Mouse (Mus musculus) heart, embryonic 11.5 days (tissue): ENCODE results near the gene Muc4. TPM values are rescaled to one million over a fixed set of nuclear protein-coding genes. Genes with fewer than 3 reads are reported as not detected.
A peak's percentile ranks its signal among the peaks of the same experiment; 100 is the strongest.

Source experiments
- ATAC-seq: fragments of 200-750 bp; cut with Nextera tagmentation; replicated peaks from 2 replicates; pipeline ENCODE4 v1.8.0; 2017; ENCODE audit warnings: moderate library complexity; ENCODE audit not compliant: insufficient number of reproducible peaks, low FRiP score, low TSS enrichment
- H3K27ac ChIP-seq: fragments of 300-500 bp; sonication (generic); 2 replicates; pipeline ENCODE4 v1.5.1; 2014; ENCODE audit warnings: mild to moderate bottlenecking, low read depth, low read length
- H3K27me3 ChIP-seq: fragments of 300-500 bp; sonication (generic); 2 replicates; pipeline ENCODE4 v1.6.1; 2014; ENCODE audit warnings: mild to moderate bottlenecking, low read length, mixed read lengths; ENCODE audit not compliant: control insufficient read depth, insufficient read depth
- H3K36me3 ChIP-seq: fragments of 300-500 bp; sonication (generic); 2 replicates; pipeline ENCODE4 v1.6.1; 2014; ENCODE audit warnings: mild to moderate bottlenecking, low read length, moderate library complexity, mixed read lengths; ENCODE audit not compliant: control insufficient read depth, insufficient read depth
- H3K4me1 ChIP-seq: fragments of 300-500 bp; sonication (generic); 2 replicates; pipeline ENCODE4 v1.6.1; 2014; ENCODE audit warnings: low read length; ENCODE audit not compliant: control insufficient read depth, insufficient read depth
- H3K4me2 ChIP-seq: fragments of 300-500 bp; sonication (generic); 2 replicates; pipeline ENCODE4 v1.6.1; 2014; ENCODE audit warnings: mild to moderate bottlenecking, moderate library complexity
- H3K4me3 ChIP-seq: fragments of 300-500 bp; sonication (generic); 2 replicates; pipeline ENCODE4 v1.5.1; 2014; ENCODE audit warnings: low read depth, low read length
- H3K9ac ChIP-seq: fragments of 300-500 bp; sonication (generic); 2 replicates; pipeline ENCODE4 v1.6.1; 2014; ENCODE audit warnings: mild to moderate bottlenecking, low read depth, low read length, moderate library complexity
- H3K9me3 ChIP-seq: fragments of 300-500 bp; sonication (generic); replicated peaks from 2 replicates; pipeline ENCODE4 v1.6.1; 2016; ENCODE audit warnings: low read length; ENCODE audit not compliant: control insufficient read depth
- WGBS: fragments of 180-500 bp; shearing (Covaris S2); extraction: QIAGEN DNeasy Blood & Tissue Kit; methylation state at CpG from one replicate; pipeline ENCODE4 v1.1.7; 2014; ENCODE audit not compliant: insufficient replicate concordance; 5-methylcytosine and 5-hydroxymethylcytosine counted together
- polyA plus RNA-seq: library from polyadenylated mRNA; unstranded; fragments of >200 nt; fragmentation: Nextera tagmentation; extraction: Ambion mirVana; gene quantifications from 2 replicates; pipeline ENCODE4 v1.2.1, GENCODE M21; 2014

The Muc4 gene
- polyA plus RNA-seq, 1 experiment from 2014 or later, result 0.13 TPM

- no peak for ATAC-seq
- H3K4me1 ChIP-seq, result peaks cover 9% of the 10 kb centered on the region; the same call in 1 of the 2 replicates
- H3K36me3 ChIP-seq, result no peaks in the 10 kb centered on the region
- H3K4me2 ChIP-seq, result no peak overlapping the region
- 68% methylated on average over 9 of the region's 9 CpGs for WGBS
- no peak overlapping the region for H3K4me3 ChIP-seq
- H3K9ac ChIP-seq, result no peak overlapping the region
- no peak overlapping the region for H3K27ac ChIP-seq
- no peaks in the 10 kb centered on the region for H3K9me3 ChIP-seq
- no peaks in the 10 kb centered on the region for H3K27me3 ChIP-seq
Measured at GRCm38 (mm10) chr16:32703312-32703912, 32.3 kb upstream of the Muc4 start.

- H3K9ac ChIP-seq, result no peak overlapping the region
- no peak overlapping the region for H3K27ac ChIP-seq
- WGBS, result 96% methylated on average over 3 of the region's 3 CpGs
- H3K27me3 ChIP-seq, result no peaks in the 10 kb centered on the region
- H3K4me3 ChIP-seq, result no peak overlapping the region
- no peak overlapping the region for H3K4me2 ChIP-seq
- no peaks in the 10 kb centered on the region for H3K36me3 ChIP-seq
- H3K4me1 ChIP-seq, result peaks cover 9% of the 10 kb centered on the region; the same call in 1 of the 2 replicates
- no peaks in the 10 kb centered on the region for H3K9me3 ChIP-seq
- no peak for ATAC-seq
Measured at GRCm38 (mm10) chr16:32705606-32706005, 30.1 kb upstream of the Muc4 start.

- Histone ChIP-seq H3K27ac (no peak overlapping the region), H3K4me3 (no peak overlapping the region), H3K36me3 (no peaks in the 10 kb centered on the region), H3K4me2 (peak overlapping the region; percentile 7; the same call in 1 of the 2 replicates), H3K27me3 (no peaks in the 10 kb centered on the region), H3K9me3 (no peaks in the 10 kb centered on the region), H3K9ac (no peak overlapping the region), H3K4me1 (peaks cover 12% of the 10 kb centered on the region)
- no peak for ATAC-seq
- WGBS, result 42% methylated on average over 17 of the region's 17 CpGs
Measured at GRCm38 (mm10) chr16:32707111-32707823, 28.4 kb upstream of the Muc4 start.

- 0 out of 2 replicates have a peak, but pooled peaks have one; percentile 31 for ATAC-seq
- Histone ChIP-seq H3K4me2 (no peak overlapping the region), H3K27me3 (no peaks in the 10 kb centered on the region), H3K4me1 (peaks cover 12% of the 10 kb centered on the region), H3K27ac (no peak overlapping the region), H3K4me3 (no peak overlapping the region), H3K36me3 (no peaks in the 10 kb centered on the region), H3K9ac (no peak overlapping the region), H3K9me3 (no peaks in the 10 kb centered on the region)
- 60% methylated on average over 9 of the region's 9 CpGs for WGBS
Measured at GRCm38 (mm10) chr16:32707824-32708456, 27.7 kb upstream of the Muc4 start.

GRCm38 (mm10) chr16:32708457-32709033, 27.1 kb upstream of the Muc4 start:
- no peak overlapping the region for H3K27ac ChIP-seq
- H3K9me3 ChIP-seq, result no peaks in the 10 kb centered on the region
- peaks cover 12% of the 10 kb centered on the region for H3K4me1 ChIP-seq
- no peak overlapping the region for H3K4me2 ChIP-seq
- H3K27me3 ChIP-seq, result no peaks in the 10 kb centered on the region
- H3K36me3 ChIP-seq, result no peaks in the 10 kb centered on the region
- H3K9ac ChIP-seq, result no peak overlapping the region
- no peak overlapping the region for H3K4me3 ChIP-seq
- 70% methylated on average over 10 of the region's 10 CpGs for WGBS
- no peak for ATAC-seq

- Histone ChIP-seq H3K27ac (no peak overlapping the region), H3K27me3 (no peaks in the 10 kb centered on the region), H3K4me3 (no peak overlapping the region), H3K36me3 (no peaks in the 10 kb centered on the region), H3K9me3 (no peaks in the 10 kb centered on the region), H3K4me1 (peaks cover 12% of the 10 kb centered on the region), H3K4me2 (no peak overlapping the region), H3K9ac (no peak overlapping the region)
- no peak for ATAC-seq
- 87% methylated on average over 8 of the region's 8 CpGs for WGBS
Measured at GRCm38 (mm10) chr16:32709116-32709515, 26.6 kb upstream of the Muc4 start.

- no peak for ATAC-seq
- Histone ChIP-seq H3K9me3 (no peaks in the 10 kb centered on the region), H3K4me3 (no peak overlapping the region), H3K4me2 (no peak overlapping the region), H3K27me3 (no peaks in the 10 kb centered on the region), H3K4me1 (peaks cover 15% of the 10 kb centered on the region), H3K36me3 (no peaks in the 10 kb centered on the region), H3K9ac (no peak overlapping the region), H3K27ac (no peak overlapping the region)
- 58% methylated on average over 14 of the region's 14 CpGs for WGBS
Measured at GRCm38 (mm10) chr16:32710426-32711070, 25.1 kb upstream of the Muc4 start.

GRCm38 (mm10) chr16:32712202-32712601, 23.5 kb upstream of the Muc4 start:
- peaks cover 13% of the 10 kb centered on the region for H3K4me1 ChIP-seq
- H3K27me3 ChIP-seq, result no peaks in the 10 kb centered on the region; the same call in 1 of the 2 replicates
- no peaks in the 10 kb centered on the region for H3K36me3 ChIP-seq
- no peak overlapping the region for H3K27ac ChIP-seq
- H3K4me3 ChIP-seq, result no peak overlapping the region
- no peak for ATAC-seq
- 80% methylated on average over 10 of the region's 11 CpGs for WGBS
- no peak overlapping the region for H3K4me2 ChIP-seq
- H3K9me3 ChIP-seq, result no peaks in the 10 kb centered on the region
- H3K9ac ChIP-seq, result no peak overlapping the region
